Mouse (Mus musculus) inflammation-experienced regulatory T-cells, adult 16 weeks (primary cell): ENCODE results near the gene Cntfr. TPM values are rescaled to one million over a fixed set of nuclear protein-coding genes. Genes with fewer than 3 reads are reported as not detected.

Experiments
- polyA plus RNA-seq: library from polyadenylated mRNA; unstranded; fragments of 100-300 nt; shearing (Covaris generic); gene quantifications from one replicate; pipeline ENCODE4 v1.2.1, GENCODE M21; 2017

The Cntfr gene
- not detected for polyA plus RNA-seq

DNA sequence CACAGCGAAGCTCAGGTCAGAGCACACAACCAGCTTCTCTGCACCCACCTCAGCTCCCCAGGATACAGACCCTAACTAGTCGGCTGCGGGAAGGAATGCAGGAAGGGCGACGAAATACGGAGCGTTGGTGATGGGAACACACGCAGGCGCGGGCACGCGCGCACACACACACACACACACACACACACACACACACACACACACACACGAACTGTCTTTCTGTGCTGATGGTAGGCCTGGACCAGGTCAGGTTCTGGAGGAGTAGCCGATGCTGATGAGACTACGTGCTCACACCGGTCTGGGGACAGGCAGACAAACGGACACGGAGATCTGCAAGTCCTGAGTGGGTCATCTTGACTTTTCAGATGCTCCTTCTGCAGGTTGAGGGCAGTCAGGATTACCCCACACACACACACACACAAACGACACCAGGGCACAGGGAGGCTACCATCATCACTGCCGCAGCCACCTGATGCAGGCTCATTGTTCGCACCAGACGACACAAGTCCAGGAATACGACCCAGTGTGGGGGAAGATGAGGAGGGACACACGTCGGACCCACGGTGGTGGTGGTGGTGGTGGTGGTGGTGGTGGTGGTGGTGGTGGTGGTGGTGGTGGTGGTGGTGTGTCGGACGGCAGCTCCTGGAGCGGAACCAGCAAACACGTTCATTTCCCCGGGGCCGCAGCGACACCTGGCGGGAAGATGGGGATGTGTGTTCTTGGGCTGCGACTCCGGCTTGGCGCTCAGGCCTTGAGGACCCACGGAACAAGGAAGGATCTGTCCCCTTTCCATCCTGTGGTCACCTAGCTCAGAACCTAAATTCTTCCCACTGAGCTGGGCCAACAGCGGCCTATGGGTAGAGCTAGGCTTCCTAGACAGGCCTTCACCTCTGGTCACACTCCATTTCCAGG lies at the start of gene Cntfr:
Cntfr (minus strand) TSS at position 160 of the 912 bp plus-strand sequence.

DNA sequence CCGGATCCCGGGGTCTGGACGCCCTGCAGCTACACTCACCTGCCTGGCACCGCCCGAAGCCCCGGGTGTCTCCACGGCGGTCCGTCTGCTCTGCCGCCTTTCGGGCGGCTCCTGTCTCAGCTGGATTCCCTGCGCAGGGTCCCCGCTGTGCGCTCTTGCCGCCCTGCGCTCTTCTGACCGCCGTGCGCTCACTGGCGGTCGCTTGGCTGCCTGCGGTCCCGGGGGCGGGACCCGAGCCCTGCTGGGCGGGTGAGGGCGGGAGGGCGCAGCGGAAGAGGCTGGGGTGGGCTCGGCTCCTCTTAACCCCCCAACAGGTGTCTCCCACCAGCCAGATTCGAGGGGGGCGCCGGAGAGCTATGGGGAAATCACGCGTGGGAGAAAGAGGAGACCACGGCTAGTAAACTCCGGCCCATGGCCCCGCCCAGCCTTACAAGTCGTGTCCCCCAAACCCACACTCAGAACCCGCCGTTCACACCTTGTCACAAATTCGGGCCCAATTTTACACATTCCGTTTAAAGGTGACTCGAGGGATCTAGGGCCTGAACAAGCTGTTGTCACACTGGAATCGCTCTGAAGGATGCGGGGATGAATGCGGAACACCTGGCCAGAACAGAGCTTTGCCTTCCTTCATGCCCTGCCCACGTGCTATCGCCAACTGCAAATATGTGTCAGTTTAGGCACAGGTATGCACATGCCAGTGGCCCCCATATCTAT lies 34.3 kb upstream of the Cntfr start, which contains the start of gene Arid3c:
Arid3c (minus strand) TSS at position 91 of the 714 bp plus-strand sequence.

DNA sequence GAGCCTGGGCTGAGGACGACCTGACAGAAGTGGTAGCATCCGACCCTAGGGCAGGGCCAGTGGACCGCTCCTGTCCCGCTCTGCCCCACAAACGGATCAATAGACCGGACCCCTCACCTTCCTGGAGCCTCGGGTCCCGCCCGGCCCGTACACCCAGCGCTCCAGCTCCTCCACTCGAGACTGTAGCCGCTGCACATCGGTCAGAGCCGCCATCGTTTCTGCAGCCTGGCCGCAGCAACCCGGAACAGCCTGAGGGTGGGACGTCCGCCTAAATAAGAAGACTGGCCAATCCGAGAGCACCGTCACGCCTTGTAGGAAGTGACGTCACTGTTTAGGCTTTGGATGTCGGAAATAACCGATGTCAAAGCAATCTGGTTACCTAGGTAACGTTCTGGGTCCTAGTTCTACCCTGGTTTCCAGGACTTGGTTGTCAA lies 26.0 kb upstream of the Cntfr start, which contains the start of gene Dctn3:
Dctn3 (minus strand) TSS at position 253 of the 434 bp plus-strand sequence.

DNA sequence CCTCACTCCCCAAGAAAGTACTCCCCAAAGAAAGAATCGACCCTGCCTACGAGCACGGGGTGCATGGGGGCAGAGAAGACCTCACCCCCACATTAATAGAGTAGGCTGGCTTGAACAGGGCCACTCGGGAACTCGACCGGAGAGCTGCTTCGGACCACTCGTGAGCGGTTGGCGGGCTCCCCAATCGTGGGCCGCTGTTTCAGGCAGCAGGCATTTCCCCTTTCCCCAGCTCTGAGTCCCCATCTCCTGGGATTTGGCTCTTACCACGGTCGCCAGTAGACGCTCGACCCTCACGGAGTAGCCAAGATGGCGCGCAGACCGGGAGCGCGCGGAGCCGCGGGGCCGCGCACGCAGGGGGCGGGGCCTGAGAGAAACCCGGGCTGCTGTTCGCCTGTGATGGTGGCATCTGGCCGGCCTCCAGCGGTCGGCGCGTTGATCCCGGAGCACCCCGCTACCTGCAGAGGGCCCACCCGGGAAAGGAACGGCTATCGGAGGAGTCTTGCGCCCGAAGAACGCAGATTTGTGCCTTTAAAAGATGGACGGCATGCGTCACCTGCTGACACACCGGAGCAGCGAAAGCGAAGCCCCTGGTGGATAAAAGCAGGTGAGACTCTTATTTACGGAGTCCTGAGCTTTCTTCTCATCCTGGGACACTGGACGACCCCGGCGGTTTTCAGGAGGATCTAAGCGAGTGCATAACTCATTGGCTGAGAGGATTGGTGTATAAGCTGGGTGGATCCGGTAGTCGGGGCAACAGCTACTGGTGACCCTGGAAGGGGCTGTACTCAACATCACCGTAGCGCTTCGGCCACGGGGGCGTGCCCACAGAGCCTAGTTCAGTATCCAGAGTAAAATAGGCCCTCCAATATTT lies 16.5 kb upstream of the Cntfr start, which contains the start of gene Rpp25l:
Rpp25l (minus strand) TSS at position 338 of the 871 bp plus-strand sequence.

DNA sequence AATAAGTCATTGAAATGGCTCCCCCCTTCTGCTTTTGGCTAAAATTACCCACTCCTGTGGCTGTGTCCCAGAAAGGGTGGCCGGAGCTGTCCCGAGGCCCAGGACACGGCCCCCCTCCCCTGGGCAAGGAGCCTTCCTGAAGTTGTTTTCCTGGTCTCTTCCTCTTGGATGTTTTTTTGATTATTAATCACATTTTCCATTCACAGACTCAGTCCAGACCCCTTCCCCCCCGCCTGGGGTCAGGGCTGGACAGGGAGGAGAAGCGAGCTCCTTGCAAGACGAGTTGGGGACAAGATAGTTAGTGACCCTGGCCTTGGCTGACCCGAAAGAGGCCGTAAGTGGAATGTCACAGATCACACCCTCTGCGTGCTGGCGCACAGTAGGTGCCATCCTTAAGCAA lies 2.9 kb upstream of the Cntfr start, which contains the start of gene Il11ra1:
Il11ra1 (plus strand) TSS at position 207 of the 400 bp plus-strand sequence.

DNA sequence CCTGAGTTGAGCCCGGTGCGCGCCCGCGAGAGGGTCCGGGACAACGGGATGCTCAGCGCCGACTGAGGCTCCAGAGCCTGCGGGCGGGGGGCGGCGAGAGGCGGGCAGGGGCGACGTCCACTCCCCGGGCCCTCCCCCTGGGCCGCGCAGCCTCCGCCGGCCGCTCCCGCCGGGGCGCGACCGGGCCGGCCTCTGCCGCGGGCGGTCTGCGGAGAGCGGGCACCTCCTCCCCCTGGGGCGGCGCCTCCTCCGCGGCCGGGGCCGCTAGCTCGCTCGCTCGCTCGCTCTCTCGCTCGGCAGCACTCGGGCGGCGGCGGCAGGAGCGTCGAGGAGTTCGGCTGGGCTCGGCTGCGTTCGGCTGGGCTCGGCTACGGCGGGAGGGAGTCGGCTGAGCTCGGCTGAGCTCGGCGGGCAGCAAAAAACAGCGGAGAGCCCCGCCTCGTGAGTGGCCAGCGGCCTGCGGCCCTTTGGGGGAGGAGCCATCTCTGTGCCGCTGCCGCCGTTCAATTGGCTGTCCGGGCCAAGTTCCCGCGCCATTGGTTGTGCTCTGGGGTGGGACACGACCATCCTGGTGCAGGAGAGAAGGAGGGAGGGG lies 56.9 kb downstream of the Cntfr start, which contains the start of gene Enho:
Enho (minus strand) TSS at position 412 of the 595 bp plus-strand sequence.

Other genes with a start within 250 kb of the Cntfr start
- 0.96 TPM for gene Kif24, start 232.2 kb downstream of the Cntfr start, polyA plus RNA-seq
- gene Nudt2, start 231.9 kb downstream of the Cntfr start, polyA plus RNA-seq, result 18.6 TPM
- 0.07 TPM for gene AI464131, start 194.0 kb downstream of the Cntfr start, polyA plus RNA-seq
- not detected for gene 1110017D15Rik, start 179.8 kb downstream of the Cntfr start, polyA plus RNA-seq
- gene Fam219a, start 127.6 kb downstream of the Cntfr start, polyA plus RNA-seq, result 1.8 TPM
- not detected for gene Dnaic1, start 127.3 kb downstream of the Cntfr start, polyA plus RNA-seq
- gene Enho, start 56.8 kb downstream of the Cntfr start, polyA plus RNA-seq, result not detected
- 12.2 TPM for gene Il11ra1, start 2.9 kb upstream of the Cntfr start, polyA plus RNA-seq
- gene Rpp25l, start 16.4 kb upstream of the Cntfr start, polyA plus RNA-seq, result 41.2 TPM
- gene Dctn3, start 26.1 kb upstream of the Cntfr start, polyA plus RNA-seq, result 130 TPM
- gene Arid3c, start 34.1 kb upstream of the Cntfr start, polyA plus RNA-seq, result not detected
- gene Galt, start 58.1 kb upstream of the Cntfr start, polyA plus RNA-seq, result 80.5 TPM
- gene Sigmar1, start 59.1 kb upstream of the Cntfr start, polyA plus RNA-seq, result 52.5 TPM
- 6.8 TPM for gene Ccl27a, start 77.2 kb upstream of the Cntfr start, polyA plus RNA-seq
- not detected for gene Gm21541, start 206.5 kb upstream of the Cntfr start, polyA plus RNA-seq
- 2.4 TPM for gene Gm20878, start 244.5 kb upstream of the Cntfr start, polyA plus RNA-seq